Mouse (Mus musculus): ENCODE measurements around the gene Irf2bp2. TPM values are rescaled to one million over a fixed set of nuclear protein-coding genes. Genes with fewer than 3 reads are reported as not detected.

Irf2bp2 gene
- polyA plus RNA-seq, 1 experiment from 2014 or later = 9.3 TPM

- Histone ChIP-seq H3K9ac (no peak overlapping the region; the same call in 1 of the 2 replicates), H3K4me2 (peak overlapping the region; percentile 99)
- peak; percentile 28 for DNase-seq
These were observed 6.9 kb downstream of the Irf2bp2 start for GRCm38 (mm10) chr8:126586599-126587577.

GRCm38 (mm10) chr8:126586101-126586500 is 7.7 kb downstream of the Irf2bp2 start:
- Histone ChIP-seq H3K9me3 (ENCODE audit: low read depth, low read length) (no peaks in the 10 kb centered on the region), H3K36me3 (ENCODE audit: insufficient read depth) (peaks cover 54% of the 10 kb centered on the region), H3K27ac (ENCODE audit: low read depth) (peak overlapping the region; percentile 99; the same call in 1 of the 2 replicates), H3K9ac (no peak overlapping the region), H3K4me1 (ENCODE audit: insufficient read depth) (peaks cover 42% of the 10 kb centered on the region), H3K4me2 (peak overlapping the region; percentile 99), H3K4me3 (ENCODE audit: low read depth, low read length) (no peak overlapping the region), H3K27me3 (ENCODE audit: insufficient read depth, low read length) (no peaks in the 10 kb centered on the region)
- no peak for ATAC-seq (ENCODE audit: insufficient read depth)
- TF ChIP-seq CTCF (IDR thresholded peaks at IDR 0.05; ENCODE audit: low read depth) = no peak
- DNase-seq = no peak
- WGBS = 69% methylated on average over 2 of the region's 2 CpGs

More at GRCm38 (mm10) chr8:126586599-126587577, 6.9 kb downstream of the Irf2bp2 start:
- H3K9me3 ChIP-seq (ENCODE audit: low read depth, low read length) = no peaks in the 10 kb centered on the region
- peaks cover 42% of the 10 kb centered on the region for H3K4me1 ChIP-seq (ENCODE audit: insufficient read depth)
- WGBS = 53% methylated on average over 10 of the region's 10 CpGs
- no peaks in the 10 kb centered on the region for H3K27me3 ChIP-seq (ENCODE audit: insufficient read depth, low read length)
- peaks cover 62% of the 10 kb centered on the region for H3K36me3 ChIP-seq (ENCODE audit: insufficient read depth)
- ATAC-seq (ENCODE audit: insufficient read depth) = no peak
- H3K4me3 ChIP-seq (ENCODE audit: low read depth, low read length) = peak overlapping the region; percentile 100; the same call in 1 of the 2 replicates
- no peak for TF ChIP-seq CTCF (IDR thresholded peaks at IDR 0.05; ENCODE audit: low read depth)
- H3K27ac ChIP-seq (ENCODE audit: low read depth) = peak overlapping the region; percentile 10

- H3K4me2 ChIP-seq = peak overlapping the region; percentile 99
- no peaks in the 10 kb centered on the region for H3K9me3 ChIP-seq (ENCODE audit: low read depth, low read length)
- ATAC-seq (ENCODE audit: insufficient read depth) (no peak), DNase-seq (peak; percentile 44)
- no peak for TF ChIP-seq CTCF (IDR thresholded peaks at IDR 0.05; ENCODE audit: low read depth)
- H3K9ac ChIP-seq = peak overlapping the region; percentile 25
- no peaks in the 10 kb centered on the region for H3K27me3 ChIP-seq (ENCODE audit: insufficient read depth, low read length)
- H3K4me3 ChIP-seq (ENCODE audit: low read depth, low read length) = no peak overlapping the region
- 42% methylated on average over 9 of the region's 9 CpGs for WGBS
- peaks cover 42% of the 10 kb centered on the region for H3K4me1 ChIP-seq (ENCODE audit: insufficient read depth)
- peak overlapping the region; percentile 99; the same call in 1 of the 2 replicates for H3K27ac ChIP-seq (ENCODE audit: low read depth)
- peaks cover 49% of the 10 kb centered on the region for H3K36me3 ChIP-seq (ENCODE audit: insufficient read depth)
These were observed 8.2 kb downstream of the Irf2bp2 start for GRCm38 (mm10) chr8:126585561-126586031.

- ATAC-seq (ENCODE audit: insufficient read depth) (no peak; the same call in 1 of the 2 replicates), DNase-seq (no peak)
- no peak for TF ChIP-seq CTCF (IDR thresholded peaks at IDR 0.05; ENCODE audit: low read depth)
- Histone ChIP-seq H3K27me3 (ENCODE audit: insufficient read depth, low read length) (no peaks in the 10 kb centered on the region), H3K27ac (ENCODE audit: low read depth) (peak overlapping the region; percentile 99), H3K9me3 (ENCODE audit: low read depth, low read length) (no peaks in the 10 kb centered on the region), H3K4me2 (peak overlapping the region; percentile 99), H3K9ac (peak overlapping the region; percentile 83; the same call in 1 of the 2 replicates), H3K4me1 (ENCODE audit: insufficient read depth) (peaks cover 42% of the 10 kb centered on the region), H3K4me3 (ENCODE audit: low read depth, low read length) (peak overlapping the region; percentile 48), H3K36me3 (ENCODE audit: insufficient read depth) (peaks cover 41% of the 10 kb centered on the region)
- WGBS = 24% methylated on average over 5 of the region's 5 CpGs
These were observed 8.9 kb downstream of the Irf2bp2 start for GRCm38 (mm10) chr8:126584844-126585231.

GRCm38 (mm10) chr8:126583971-126584843 is 9.6 kb downstream of the Irf2bp2 start:
- peak overlapping the region; percentile 99 for H3K4me2 ChIP-seq
- ATAC-seq (ENCODE audit: insufficient read depth) = peak; percentile 84
- H3K4me3 ChIP-seq (ENCODE audit: low read depth, low read length) = peak overlapping the region; percentile 48
- under 1% methylated on average over 68 of the region's 68 CpGs for WGBS
- H3K27ac ChIP-seq (ENCODE audit: low read depth) = peak overlapping the region; percentile 99
- DNase-seq = peak; percentile 97
- peak overlapping the region; percentile 83 for H3K9ac ChIP-seq
- H3K4me1 ChIP-seq (ENCODE audit: insufficient read depth) = peaks cover 42% of the 10 kb centered on the region
- no peaks in the 10 kb centered on the region for H3K9me3 ChIP-seq (ENCODE audit: low read depth, low read length)
- TF ChIP-seq CTCF (IDR thresholded peaks at IDR 0.05; ENCODE audit: low read depth) = no peak
- H3K27me3 ChIP-seq (ENCODE audit: insufficient read depth, low read length) = no peaks in the 10 kb centered on the region
- H3K36me3 ChIP-seq (ENCODE audit: insufficient read depth) = peaks cover 36% of the 10 kb centered on the region

- H3K4me2 ChIP-seq = peak overlapping the region; percentile 99
- WGBS = 4% methylated on average over 13 of the region's 13 CpGs
- H3K9me3 ChIP-seq (ENCODE audit: low read depth, low read length) = no peaks in the 10 kb centered on the region
- peak; percentile 81 for DNase-seq
- TF ChIP-seq CTCF (IDR thresholded peaks at IDR 0.05; ENCODE audit: low read depth) = no peak
- H3K27me3 ChIP-seq (ENCODE audit: insufficient read depth, low read length) = no peaks in the 10 kb centered on the region
- peaks cover 29% of the 10 kb centered on the region for H3K36me3 ChIP-seq (ENCODE audit: insufficient read depth)
- peaks cover 39% of the 10 kb centered on the region for H3K4me1 ChIP-seq (ENCODE audit: insufficient read depth)
- peak overlapping the region; percentile 83; the same call in 1 of the 2 replicates for H3K9ac ChIP-seq
- peak overlapping the region; percentile 99 for H3K27ac ChIP-seq (ENCODE audit: low read depth)
- H3K4me3 ChIP-seq (ENCODE audit: low read depth, low read length) = peak overlapping the region; percentile 48
- peak; percentile 62; the same call in 1 of the 2 replicates for ATAC-seq (ENCODE audit: insufficient read depth)
These were observed 10.3 kb downstream of the Irf2bp2 start for GRCm38 (mm10) chr8:126583534-126583933.
